Mouse (Mus musculus) cerebellum, postnatal 14 days (tissue): ENCODE data around the gene Rab3c.

ENCODE experiments used
- DNase-seq, 2 experiments: peaks; one replicate each; pipeline ENCODE4 v3.0.0; 2021; ENCODE audit warnings: mixed read lengths in 2 of 2

Rab3c gene

DNA sequence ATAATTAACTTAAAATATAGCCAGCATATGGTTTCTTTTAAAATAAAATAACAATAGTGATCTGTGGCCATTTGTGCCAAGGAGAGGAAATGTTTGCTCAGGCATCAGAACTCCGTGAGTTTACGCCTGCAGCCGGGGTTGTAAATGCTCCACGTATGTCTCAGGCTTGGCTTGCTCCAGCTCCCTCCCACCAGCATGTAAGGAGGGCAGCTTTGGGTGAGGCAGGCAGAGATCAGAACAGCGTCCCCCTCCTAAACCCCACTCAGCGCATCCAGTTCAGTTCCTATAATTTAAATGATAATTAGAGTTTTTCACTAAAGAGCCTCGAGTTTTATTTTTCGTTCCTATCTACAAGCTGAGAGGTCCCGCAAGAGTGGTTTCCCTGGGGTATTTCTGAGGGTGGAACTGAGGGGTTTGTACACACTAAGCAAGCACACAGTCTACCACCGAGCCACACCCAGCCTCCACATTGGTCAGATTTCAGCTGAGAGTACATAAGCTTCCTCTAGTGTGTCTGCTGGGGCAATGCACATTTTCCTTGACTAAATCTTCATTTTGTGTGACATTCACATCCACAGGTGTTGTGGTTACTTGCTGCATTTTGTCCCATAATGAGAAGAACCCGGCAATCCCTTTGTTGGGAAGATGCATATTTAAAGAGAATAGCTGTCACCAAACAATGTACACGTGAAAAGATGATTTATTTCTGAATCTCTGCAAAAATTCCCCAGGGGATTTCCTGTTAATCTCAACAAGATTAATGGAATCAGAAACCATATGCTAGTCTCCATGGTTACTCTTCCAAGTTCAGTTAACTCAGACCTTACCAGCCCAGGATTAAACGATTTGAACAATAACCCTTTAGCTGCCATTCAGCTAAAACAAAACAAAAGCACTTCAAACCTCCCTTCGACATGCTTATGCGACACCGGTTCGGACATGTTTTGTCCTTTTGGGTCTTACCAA is 186.8 kb downstream of the Rab3c start:
- no peak for DNase-seq

DNA sequence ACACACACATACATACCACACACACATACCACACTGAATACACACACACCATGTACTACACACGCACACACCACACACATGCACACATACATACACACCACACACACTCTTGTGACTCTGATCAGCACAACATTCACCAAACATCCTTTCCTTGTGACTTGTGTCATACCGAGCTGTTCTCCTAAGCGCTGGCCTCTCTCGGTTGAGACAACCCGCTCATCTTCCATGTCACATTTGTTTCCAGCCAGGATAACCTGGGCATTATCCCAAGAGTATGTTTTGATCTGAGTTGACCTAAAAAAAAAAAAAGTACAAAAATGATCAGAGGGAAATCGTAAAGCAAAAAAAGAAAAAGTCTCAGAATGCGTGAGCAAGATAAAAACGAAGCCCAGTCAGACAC is 196.8 kb downstream of the Rab3c start:
- DNase-seq, result peak in 1 of 2 experiments; percentile 48

DNA sequence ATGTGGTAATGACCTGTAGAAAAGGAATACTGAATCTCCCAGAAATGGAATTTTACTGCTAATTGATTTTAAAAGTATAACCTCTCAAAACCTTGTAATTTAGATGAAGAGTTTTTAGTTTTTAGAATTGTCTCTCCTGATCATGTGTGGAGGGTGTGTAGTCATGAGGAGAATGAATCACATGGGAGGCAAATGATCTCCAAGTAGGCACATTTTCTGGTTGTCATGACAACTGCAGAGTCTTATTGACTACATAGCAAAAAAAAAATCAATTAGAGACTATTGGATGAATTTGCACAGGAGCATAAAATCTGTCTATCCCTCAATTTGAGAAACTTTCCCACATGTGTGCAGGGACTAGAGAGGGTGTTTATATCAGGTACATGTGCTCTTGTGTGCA is 199.6 kb downstream of the Rab3c start:
- DNase-seq, result no peak

DNA sequence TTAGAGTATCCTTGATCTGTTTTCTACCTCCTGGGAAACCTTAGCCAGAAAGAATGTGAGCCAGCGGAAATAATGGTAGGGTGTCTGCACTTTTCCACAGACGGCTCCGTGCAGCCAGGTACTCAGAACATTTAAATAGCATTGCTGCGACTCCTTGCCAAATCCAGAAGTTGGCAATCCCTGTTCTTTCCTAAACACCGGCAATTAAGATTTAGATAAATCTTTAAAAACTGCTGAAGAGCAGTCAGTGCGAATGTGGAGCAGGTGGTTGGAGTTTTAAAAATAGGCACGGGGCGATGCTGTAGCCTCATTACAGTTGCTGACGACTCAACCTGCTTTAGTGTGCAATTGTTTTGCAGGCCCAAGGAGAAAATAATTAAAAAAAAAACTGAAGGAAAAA is 205.2 kb downstream of the Rab3c start:
- no peak for DNase-seq

DNA sequence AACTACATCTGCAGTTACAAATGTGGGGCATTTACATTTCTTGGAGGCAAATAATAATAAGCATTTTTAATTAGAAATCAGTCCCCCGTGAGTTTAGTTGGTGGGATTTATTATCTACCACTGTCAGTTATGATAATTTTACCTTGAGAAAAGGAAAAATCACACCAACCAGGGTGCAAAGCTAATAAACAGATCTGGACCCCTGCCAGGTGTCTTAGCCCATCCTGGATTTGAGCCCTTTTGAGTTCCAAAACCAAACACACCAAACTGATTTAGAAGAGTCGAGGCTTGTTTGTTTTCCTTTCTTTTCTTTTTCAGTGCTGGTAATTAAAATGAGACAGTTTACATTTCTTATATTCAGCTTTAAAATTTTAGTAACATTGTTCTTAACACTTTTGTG is 206.6 kb downstream of the Rab3c start:
- DNase-seq, result no peak

DNA sequence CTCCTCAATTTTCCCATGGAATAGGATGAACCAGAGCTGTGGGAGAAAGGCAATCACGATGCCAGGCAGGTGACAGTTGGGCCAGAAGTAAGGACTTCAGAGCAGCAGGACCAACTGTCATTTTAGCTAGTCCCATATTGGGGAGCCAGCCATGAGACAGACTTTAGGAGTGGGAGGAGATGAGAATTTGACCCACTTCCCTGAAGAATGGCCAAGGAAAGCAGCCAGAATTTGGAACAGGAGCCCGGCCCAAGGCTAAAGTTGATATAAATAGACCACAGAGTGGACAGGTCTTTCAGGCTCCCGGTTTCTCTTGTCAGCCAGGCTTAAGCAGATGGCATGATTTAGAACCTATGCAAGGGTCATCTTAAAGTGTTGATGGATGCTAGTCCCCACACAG is 213.6 kb downstream of the Rab3c start:
- DNase-seq, result peak; percentile 88 to 92

DNA sequence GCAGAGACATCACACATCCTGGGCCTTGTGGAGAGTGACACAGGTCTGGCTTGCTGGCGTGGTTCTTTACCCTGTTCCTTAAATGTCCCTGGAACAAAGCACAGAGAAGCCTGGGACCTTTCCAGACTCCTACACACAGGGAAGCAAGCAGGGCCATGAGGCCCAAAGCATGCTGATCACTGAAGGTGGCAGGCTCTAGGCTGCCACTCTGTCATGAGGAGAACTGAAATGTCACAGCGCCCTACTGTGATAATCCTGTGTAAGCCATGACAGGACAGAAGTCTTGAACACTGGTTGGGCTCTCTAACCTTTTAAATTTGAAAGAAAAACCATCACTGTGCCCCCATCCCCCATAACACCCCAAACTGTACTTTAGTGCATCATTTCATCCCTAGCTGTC is 214.1 kb downstream of the Rab3c start:
- peak; percentile 68 to 82 for DNase-seq

DNA sequence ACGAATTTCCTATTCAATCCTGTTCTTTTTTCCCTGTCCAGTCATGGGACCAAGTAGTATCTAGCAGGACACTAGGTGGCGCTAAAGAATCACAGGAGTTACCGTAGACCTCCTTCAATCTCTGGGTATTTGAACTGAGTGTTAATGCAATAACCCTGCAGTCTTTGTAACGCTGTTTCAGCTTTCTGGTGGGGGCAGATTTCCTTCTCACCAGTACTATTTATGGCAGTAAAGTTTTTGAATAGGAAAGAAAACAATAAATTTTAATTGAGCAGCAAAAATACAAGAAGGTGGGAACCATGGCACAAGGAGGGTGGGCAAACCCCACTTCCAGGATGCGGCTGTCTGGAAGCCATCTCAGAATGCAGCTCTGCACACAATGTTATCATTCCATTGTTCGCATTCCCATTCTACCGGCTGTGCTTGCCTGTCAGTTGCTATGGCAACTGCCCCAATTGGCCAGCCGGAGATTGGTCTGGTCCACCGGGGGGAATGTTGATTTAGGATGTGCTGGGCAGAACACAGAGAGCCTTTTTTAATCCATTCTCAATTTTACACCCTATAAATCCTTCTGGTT is 217.9 kb downstream of the Rab3c start:
- DNase-seq, result peak; percentile 90

DNA sequence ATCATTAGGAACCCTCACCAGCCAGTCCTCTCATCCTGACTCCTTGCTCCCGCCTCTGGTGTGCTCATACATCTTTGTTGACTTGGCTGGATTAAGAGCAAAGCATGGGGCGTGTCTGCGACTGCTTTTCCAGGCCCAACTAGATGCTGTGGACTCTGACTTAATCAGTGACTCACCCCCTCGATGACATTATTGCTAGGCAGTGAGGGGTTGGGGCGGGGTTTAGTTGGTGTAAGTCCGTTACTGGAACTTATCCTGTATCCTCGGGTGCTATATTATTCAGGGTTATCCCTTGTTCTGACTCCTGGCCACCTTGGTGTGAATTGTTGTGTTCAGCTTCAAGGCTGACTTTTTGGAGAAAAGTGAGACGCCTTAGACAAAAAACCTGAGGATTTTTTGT is 218.5 kb downstream of the Rab3c start:
- no peak for DNase-seq

DNA sequence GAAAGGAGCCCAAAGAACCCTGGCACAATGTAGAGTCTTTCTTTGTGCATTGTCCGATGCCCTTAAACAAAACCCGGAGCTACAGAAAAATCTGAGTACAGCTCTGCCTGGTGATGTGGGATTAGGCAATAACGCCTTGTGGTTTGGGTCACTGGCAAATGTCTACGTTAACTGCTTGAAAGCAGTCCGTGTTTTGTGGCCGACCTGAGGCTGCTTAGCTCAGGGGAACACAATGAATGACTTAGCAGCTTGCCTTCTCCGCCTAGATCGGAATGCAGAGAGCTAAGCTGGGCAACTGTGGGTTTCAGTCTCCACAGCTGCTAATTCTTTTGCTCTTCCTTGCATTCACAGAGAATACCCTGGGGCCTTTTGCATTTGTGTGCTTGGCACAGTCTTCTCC is 226.3 kb downstream of the Rab3c start:
- DNase-seq, result no peak

DNA sequence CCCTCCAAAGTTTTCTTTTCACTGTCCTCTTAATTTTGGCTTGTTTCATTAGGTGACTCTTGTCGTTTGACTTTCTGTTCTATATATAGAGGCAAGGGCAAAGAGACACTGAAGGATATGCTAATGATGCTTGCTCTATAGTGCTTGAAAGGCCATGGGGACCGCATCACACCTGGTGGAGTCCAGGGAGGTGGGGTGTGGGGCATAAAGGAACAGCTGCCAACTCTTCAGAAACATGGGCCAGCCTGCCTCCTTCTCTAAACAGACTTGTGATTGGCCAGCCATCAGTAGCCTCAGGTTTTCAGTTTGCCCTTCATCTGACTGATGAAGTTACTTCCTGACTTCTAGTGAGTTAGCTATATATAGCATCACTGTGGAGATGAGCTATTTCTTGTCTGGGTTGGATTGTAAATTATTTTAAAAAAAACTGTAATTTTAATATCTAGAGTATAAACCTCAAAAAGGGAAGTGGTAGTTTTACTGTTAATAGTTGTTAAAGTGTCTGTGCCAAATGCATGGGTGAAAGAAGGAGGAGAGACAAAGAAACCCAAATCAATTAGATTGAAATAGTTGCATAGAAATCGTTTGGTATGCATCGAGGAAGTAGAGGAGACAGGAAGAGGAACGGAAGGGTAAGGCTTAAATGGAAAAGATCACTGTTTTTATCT is 231.9 kb downstream of the Rab3c start:
- no peak for DNase-seq

DNA sequence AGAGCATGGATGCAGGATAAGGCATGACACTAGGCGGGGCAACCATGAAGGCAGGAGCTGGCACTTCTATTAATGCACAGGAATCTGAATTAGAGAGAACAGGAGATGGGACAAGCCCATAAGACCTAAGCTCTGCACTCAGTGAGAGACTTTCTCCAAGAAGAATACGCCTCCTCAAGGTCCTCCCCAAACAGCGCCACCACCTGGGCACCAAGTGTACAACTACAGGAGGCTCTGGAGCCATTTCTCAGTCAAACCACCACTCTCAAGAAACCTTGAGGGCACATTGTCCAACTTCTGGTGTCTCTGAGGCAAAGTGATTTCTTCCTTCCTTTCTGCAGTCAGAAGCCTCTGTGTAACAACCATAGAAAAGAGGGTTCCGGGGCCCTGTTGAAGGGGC is 236.4 kb downstream of the Rab3c start:
- no peak for DNase-seq

DNA sequence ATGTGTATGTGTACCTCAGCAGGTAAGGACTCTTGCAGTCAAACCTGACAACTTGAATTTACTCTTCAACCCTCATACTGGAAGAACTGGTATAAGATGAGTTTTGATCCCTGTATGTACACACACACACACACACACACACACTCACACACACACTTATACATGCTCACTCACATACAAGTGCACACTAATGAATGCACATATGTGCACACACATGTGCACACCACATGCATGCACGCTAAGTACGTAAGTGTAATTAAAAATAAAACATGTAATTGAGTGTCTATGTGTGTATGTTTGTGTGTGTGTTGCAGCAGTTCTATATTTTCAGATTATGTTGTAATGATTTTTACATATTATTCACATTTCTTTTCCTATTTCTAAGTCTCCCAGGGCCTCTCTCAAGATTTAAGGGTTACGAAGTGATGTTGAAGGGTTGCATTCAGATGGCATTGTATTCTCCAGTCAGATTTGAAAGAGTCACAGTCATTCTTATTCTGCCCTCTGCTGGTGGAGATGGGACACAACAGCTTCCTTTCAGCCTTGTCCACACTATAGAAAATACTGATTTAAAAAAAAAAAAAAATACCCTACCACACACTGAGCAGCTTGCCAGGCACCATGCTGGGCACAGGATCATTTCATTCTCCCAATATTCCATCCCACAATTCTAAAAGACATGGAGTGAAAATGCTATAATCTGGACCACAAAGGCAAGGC is 240.9 kb downstream of the Rab3c start:
- DNase-seq, result peak; percentile 54 to 67

DNA sequence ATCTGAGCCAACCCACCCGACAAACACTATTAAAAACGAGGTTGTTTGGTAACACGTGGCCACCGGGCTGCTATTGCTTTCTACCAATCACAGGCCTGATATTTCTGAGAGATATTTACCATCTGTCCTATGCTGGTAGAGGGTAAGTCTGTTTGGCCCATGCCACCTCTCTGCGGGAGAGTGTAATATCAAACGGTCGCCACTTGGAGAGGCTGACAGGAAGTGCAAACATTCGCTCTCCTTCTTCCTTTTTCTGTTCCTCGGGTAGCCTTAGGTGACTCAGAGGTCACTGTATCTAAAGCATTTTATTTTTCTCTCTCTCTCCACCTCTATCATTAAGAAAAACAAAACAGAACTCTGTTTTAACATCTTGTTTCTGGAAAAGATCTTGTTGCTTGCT is 241.6 kb downstream of the Rab3c start:
- DNase-seq, result no peak

DNA sequence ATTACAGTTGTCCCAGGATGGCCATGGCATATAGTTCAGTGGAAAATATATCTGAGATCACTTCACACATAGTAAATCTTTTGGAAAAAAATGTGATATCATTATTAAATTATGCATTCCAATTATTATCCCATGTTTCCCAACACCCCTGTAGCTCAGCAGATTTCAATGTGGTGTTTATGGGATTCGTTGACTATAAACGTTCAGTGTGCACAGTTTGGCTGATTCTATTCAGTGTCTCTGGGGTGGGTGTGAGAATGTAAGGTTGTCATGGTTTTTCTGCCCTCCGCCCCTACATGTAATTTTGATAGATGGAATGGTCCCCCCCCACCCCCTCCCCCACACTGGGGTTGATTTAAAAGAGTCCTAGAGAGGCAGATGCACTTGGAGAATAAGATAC is 242.3 kb downstream of the Rab3c start:
- DNase-seq, result no peak

DNA sequence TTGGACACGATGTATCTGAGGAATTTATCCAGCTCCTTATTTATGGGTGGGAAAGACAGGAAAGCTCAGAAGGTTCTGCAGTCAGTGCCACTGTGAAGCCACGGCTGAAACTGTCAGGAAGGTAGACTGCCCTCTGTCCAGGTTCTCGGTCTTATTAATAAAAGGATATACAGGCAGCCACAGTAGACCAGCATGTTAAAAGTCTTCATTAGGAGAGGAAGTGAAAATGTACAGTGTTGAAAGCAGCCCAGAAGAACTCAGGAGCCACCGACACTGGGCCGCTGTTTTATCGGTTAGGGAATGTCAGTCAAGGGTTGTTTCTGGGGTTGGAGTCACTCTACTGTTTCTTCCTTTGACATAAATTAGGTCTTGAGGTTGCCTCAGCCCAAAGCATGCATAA is 245.9 kb downstream of the Rab3c start:
- no peak for DNase-seq

DNA sequence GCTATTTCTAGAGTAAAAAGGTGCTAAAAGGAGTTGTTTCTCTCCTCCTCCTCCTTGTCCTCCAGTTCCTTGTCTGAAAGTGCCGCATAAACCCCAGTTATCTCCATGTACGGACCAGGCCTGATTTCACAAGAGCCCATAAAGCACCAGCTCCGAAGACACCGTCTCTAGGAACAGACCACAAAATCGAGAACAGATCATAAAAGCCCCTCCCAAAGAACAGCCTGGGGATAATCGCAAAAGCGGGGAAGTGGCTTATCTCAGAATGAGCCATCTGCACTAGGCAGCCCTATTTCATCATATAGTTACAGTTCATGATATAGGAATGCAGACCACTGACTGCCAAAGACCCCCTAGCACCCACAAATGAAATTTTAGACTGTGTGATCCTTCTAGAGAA is 246.8 kb downstream of the Rab3c start:
- no peak for DNase-seq

DNA sequence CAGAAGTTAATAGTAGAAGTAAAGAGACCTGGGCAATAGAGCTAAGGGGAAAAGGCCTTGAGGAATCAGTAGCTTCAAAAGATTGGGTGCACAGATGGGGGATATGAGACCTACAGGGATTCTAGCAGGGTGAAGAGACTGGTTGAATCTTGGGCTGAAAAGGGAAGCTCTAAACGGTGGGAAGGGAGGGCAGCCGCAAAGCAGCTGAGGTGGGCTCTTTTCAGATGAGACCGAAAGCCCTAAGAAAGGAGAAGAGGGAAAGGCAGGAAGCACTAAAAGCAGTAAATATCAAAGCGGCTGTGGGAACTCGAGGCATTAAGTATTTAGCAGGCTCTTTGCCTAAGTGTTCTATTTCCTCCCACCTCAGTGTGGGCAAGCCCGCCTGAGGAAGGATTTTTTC is 248.9 kb downstream of the Rab3c start:
- no peak for DNase-seq

DNA sequence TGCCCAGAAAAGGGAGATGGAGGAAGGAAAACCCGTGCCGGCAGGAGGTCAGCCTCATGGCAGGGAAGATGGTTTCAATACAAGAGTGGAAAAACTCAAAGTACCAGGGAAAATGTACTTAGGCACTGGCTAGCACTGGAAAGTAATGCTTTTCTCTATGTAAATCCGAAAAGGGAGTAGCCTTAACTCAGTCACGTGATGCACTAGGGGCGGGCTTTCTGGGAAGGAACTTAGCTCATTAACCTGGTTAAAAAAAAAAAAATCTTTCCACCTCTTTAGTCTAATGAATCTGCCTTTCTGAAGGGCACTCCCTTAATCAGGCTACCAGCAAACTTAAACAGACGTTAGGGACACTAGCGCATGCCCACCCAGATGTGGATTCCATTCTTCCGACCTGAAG is 249.7 kb downstream of the Rab3c start:
- DNase-seq, result peak in 1 of 2 experiments; percentile 20

DNA sequence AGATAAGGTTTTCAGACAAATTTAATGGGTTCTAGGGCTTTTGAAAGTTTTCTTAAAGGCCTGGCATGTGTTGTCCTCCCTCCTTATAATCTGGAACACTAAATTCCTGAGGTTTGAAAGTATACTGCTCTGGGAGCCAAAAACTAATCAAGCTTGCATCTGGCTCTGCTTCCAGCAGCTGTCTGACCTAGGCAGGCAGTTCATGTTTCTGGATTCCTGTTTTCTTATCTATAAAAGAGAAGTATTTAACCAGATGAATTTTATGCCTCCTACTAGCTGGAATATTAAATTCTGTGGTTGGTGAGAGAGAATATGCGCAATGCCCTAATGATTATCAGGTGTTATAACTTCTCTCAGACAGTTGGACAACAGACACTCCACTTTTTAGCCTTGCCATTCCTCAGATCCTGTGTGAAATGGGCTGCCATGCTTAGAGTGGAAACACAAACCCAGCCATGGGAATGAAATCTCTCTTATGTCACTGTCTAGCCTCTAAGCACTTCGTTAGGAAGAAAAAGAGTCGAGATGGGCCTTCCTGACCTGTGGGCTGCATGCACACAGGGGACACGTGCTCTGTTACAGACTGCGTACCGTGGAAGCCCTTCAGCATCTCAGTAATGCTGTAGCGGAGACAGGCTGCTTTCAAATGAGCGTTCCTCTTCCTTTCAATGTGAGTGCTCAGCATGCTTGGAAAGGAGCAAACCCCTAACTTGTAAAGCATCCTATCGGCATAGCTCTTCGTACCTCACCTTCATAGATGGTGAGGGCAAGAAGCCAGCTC is 256.2 kb downstream of the Rab3c start:
- no peak for DNase-seq

DNA sequence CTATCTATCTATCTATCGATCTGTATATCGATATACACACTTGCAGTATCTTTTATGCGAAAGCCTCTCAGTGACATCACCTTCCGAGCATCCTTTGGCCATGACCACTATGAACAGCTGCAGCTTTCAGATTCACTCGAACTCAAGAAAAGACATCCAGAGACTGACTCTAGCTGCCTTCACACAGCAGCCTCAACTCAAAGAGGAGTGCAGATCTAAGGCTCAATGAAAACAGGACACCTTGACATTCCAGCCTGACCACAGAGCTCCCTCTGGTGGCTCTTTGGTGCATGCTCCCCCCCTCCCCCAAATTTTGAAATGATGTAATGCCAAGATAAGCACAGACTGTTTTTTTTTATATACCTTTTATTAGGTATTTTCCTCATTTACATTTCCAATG is 257.8 kb downstream of the Rab3c start:
- DNase-seq, result peak; percentile 53 to 70

DNA sequence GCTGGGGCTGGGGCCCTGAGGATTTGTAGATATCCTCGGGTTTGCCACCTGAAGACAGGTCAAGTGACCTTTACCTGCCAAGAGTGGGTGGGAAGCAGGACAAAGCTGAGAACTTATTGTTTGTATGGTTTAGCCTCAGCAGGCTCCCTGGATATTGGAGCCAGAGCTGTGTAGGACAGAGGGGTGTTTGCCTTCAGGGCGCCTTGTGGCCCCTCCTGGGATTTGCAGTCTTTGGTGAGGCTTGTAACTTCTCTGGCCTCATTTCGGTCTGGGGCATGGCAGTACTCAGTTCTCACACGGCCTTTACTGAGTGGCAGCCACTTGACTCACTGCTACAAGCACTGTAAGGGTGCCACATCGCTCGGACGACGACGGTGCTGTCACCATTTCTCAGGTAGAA is 261.0 kb downstream of the Rab3c start:
- DNase-seq, result no peak
